Mouse (Mus musculus) cortical plate, adult 2 months (tissue): ENCODE measurements around the gene Id2. TPM values are rescaled to one million over a fixed set of nuclear protein-coding genes. Genes with fewer than 3 reads are reported as not detected.

Experiments
- H3K27ac ChIP-seq: fragments of 200-500 bp; 2 replicates; pipeline ENCODE4 v1.5.1; 2012; ENCODE audit warnings: low read length, control low read depth, inconsistent platforms; ENCODE audit not compliant: insufficient read depth
- H3K4me1 ChIP-seq: fragments of 200-500 bp; 2 replicates; pipeline ENCODE4 v1.6.1; 2011; ENCODE audit warnings: low read length; ENCODE audit not compliant: control insufficient read depth, insufficient read depth
- H3K4me3 ChIP-seq: fragments of 200-500 bp; 2 replicates; pipeline ENCODE4 v1.5.1; 2011; ENCODE audit warnings: mild to moderate bottlenecking, low read length, control low read depth; ENCODE audit not compliant: insufficient read depth
- CTCF ChIP-seq: fragments of 200-500 bp; IDR thresholded peaks from 2 replicates; pipeline ENCODE4 v1.5.1; 2011; ENCODE audit warnings: mild to moderate bottlenecking, control low read depth, low read length; ENCODE audit not compliant: insufficient read depth; ENCODE audit errors: extremely low read depth
- POLR2A ChIP-seq: fragments of 200-500 bp; IDR thresholded peaks from 2 replicates; pipeline ENCODE4 v1.6.1; 2011; ENCODE audit warnings: mild to moderate bottlenecking, low read length, control low read depth; ENCODE audit not compliant: insufficient read depth; ENCODE audit errors: extremely low read depth
- polyA plus RNA-seq: library from polyadenylated mRNA; depleted of rRNA; stranded (reverse); fragments of >200 nt; gene quantifications from 2 replicates; pipeline ENCODE4 v1.2.3, GENCODE M21; 2012

The Id2 gene
- polyA plus RNA-seq, 1 experiment: 219 TPM

- TF ChIP-seq CTCF: no peak
- TF ChIP-seq POLR2A: no peak
- H3K4me3 ChIP-seq: peak overlapping the region; percentile 70
- H3K27ac ChIP-seq: peak overlapping the region; percentile 100
- no peaks in the 10 kb centered on the region; the same call in 1 of the 2 replicates for H3K4me1 ChIP-seq
Observed at GRCm38 (mm10) chr12:25098161-25098550, 1.2 kb upstream of the Id2 start.

- TF ChIP-seq POLR2A (no peak), CTCF (no peak)
- Histone ChIP-seq H3K4me3 (peak overlapping the region; percentile 70), H3K4me1 (no peaks in the 10 kb centered on the region; the same call in 1 of the 2 replicates), H3K27ac (peak overlapping the region; percentile 100)
Observed at GRCm38 (mm10) chr12:25097210-25098160, 545 bp upstream of the Id2 start.

- H3K27ac ChIP-seq: peak overlapping the region; percentile 37
- TF ChIP-seq CTCF (no peak), POLR2A (no peak)
- no peaks in the 10 kb centered on the region; the same call in 1 of the 2 replicates for H3K4me1 ChIP-seq
- peak overlapping the region; percentile 92 for H3K4me3 ChIP-seq
Observed at GRCm38 (mm10) chr12:25096640-25097051, 294 bp downstream of the Id2 start.

GRCm38 (mm10) chr12:25095974-25096639 lies 833 bp downstream of the Id2 start:
- H3K4me1 ChIP-seq: no peaks in the 10 kb centered on the region; the same call in 1 of the 2 replicates
- H3K27ac ChIP-seq: peak overlapping the region; percentile 61
- peak overlapping the region; percentile 92 for H3K4me3 ChIP-seq
- TF ChIP-seq CTCF: no peak
- peak; percentile 99 for TF ChIP-seq POLR2A

GRCm38 (mm10) chr12:25095538-25095937 lies 1.4 kb downstream of the Id2 start:
- no peaks in the 10 kb centered on the region; the same call in 1 of the 2 replicates for H3K4me1 ChIP-seq
- peak overlapping the region; percentile 92 for H3K4me3 ChIP-seq
- TF ChIP-seq CTCF (no peak), POLR2A (no peak)

GRCm38 (mm10) chr12:25094621-25095521 lies 2.1 kb downstream of the Id2 start:
- TF ChIP-seq POLR2A (no peak), CTCF (0 out of 2 replicates have a peak, but pooled peaks have one; percentile 9)
- no peaks in the 10 kb centered on the region; the same call in 1 of the 2 replicates for H3K4me1 ChIP-seq
- H3K27ac ChIP-seq: peak overlapping the region; percentile 61
- peak overlapping the region; percentile 92 for H3K4me3 ChIP-seq

More at GRCm38 (mm10) chr12:25095538-25095937, 1.4 kb downstream of the Id2 start:
- H3K27ac ChIP-seq: peak overlapping the region; percentile 61

GRCm38 (mm10) chr12:25093241-25093774 lies 3.6 kb downstream of the Id2 start:
- Histone ChIP-seq H3K4me3 (peak overlapping the region; percentile 32), H3K4me1 (no peaks in the 10 kb centered on the region; the same call in 1 of the 2 replicates), H3K27ac (no peak overlapping the region)
- TF ChIP-seq CTCF: no peak

GRCm38 (mm10) chr12:25092751-25093211 lies 4.2 kb downstream of the Id2 start:
- no peak overlapping the region for H3K27ac ChIP-seq
- H3K4me1 ChIP-seq: no peaks in the 10 kb centered on the region; the same call in 1 of the 2 replicates
- H3K4me3 ChIP-seq: peak overlapping the region; percentile 32
- TF ChIP-seq CTCF: no peak
- TF ChIP-seq POLR2A: no peak
